Mouse (Mus musculus) embryo, embryonic 11.5 days (tissue): ENCODE results near the gene Ephb2.

Experiments used
- DNase-seq: peaks from one replicate; pipeline ENCODE4 v3.0.0-alpha.2; 2012; ENCODE audit warnings: low read depth, low spot score

Ephb2 gene

DNA sequence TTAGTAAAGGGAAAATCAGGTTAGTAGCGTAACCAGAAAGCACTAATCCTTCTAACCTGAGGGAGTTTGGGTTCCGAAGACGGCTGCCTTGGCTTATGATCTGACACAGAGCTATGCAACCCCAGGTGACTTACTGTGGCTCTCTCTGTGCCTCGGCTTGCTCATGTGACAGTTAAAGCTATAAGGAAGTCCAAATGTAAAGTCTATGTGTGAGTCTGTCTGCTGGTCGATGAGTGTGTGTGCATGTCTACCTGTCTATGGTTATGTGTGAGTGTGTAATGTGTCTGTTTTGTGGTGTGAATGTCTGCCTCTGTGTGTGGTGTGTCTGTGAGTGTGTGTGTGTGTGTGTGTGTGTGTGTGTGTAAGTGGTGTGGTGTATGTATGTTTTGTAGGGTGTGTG lies 33.8 kb downstream of the Ephb2 start:
- DNase-seq, result no peak

DNA sequence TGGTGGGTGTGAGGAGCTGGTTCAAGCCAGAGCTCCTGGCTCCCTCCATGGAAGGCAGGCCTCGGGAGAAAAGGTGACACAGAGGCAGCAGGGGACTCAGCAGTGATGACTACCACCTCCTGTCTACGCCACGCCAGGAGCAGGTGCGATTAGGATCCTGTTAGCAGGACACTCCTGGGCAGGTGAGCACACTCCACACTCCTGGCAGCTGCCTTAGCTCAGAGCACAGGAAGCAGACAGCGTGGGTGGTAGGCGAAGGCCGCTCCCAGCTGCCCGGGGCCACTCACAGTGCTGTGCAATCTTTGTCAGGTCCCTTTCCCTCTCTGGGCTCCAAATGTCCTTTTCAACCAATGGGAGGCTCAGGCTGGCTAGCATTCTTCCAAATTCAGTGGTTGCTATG lies 34.3 kb downstream of the Ephb2 start:
- DNase-seq, result no peak

- DNase-seq, result no peak
These were observed 35.4 kb downstream of the Ephb2 start for GRCm38 (mm10) chr4:136800366-136800765.

DNA sequence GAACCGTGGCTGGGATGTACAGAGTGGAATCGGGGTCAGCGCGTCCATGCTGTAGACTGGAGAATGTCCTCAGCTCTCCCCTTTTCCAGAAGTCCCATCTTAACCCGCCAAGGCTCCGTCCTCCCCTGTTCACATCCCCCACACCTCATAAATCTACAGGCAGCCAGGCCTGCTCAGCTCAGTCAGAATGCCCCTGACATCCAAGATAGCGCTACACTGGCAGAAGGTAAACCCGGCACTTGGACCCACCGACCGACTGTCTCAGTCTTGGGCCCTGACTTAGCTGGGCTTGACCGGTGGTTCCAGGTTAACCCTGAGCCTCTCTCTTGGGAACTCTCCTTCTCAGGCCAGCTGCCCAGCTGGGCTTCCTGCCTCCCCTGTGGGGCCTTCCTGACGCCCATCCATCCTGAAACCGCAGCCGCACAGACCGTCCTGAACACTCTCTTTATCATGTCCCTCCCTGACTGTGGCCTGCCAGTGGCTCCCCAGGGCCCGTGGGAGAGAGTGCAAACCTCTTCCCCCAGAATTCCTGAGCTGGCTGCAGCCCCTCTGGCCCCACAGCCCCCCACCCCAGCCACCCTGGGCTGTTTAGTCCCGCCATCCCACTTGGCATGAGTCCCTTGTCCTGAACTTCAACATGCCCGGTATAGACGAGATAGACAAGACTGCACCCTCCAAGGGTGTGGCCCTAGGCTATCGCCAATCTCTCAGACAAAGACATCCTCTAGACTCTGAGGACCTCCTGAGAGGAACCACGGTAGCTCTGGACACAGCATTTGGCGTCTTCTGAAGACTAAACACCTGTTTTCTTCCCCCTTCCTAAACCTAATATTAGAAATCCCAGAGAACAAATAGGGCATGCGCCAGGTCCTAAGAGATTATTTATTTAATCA lies 37.9 kb downstream of the Ephb2 start:
- no peak for DNase-seq

- DNase-seq, result no peak
These were observed 42.5 kb downstream of the Ephb2 start for GRCm38 (mm10) chr4:136793320-136793719.

GRCm38 (mm10) chr4:136789821-136790220 lies 46.0 kb downstream of the Ephb2 start:
- no peak for DNase-seq

- DNase-seq, result no peak
These were observed 48.4 kb downstream of the Ephb2 start for GRCm38 (mm10) chr4:136787357-136787756.

- no peak for DNase-seq
These were observed 49.1 kb downstream of the Ephb2 start for GRCm38 (mm10) chr4:136786453-136787276.

DNA sequence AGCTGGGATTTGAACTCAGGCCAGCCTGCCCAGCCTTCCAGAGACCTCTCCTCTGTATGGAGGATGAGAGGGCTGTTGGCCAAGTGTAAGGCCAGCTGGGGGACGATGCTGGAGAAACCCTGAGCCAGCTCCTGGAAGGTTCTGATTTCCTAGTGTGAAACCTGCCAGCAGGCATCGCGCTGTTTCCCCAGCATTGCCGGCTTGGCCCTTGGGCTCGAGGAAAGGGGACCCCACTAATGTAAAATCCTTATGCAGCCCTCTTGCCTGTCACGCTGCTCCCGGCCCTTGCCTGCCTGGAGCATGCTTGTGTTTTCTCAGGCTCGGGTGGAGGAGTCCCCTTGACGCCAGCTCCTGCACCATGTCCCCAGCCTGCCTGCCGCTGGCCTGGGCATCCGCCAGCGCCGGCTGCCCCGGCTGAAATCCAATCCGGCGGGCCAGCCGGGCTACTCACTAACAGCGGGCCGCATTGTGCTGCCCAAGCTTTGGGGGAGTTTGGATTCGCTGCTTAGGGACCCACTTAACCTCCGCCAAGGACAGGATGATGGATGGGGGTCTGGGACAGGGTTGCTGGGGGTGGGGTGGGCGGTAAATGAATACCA lies 52.1 kb downstream of the Ephb2 start:
- peak; percentile 64 for DNase-seq

- DNase-seq, result no peak
These were observed 53.2 kb downstream of the Ephb2 start for GRCm38 (mm10) chr4:136782579-136782925.

GRCm38 (mm10) chr4:136781868-136782578 lies 53.8 kb downstream of the Ephb2 start:
- no peak for DNase-seq

DNA sequence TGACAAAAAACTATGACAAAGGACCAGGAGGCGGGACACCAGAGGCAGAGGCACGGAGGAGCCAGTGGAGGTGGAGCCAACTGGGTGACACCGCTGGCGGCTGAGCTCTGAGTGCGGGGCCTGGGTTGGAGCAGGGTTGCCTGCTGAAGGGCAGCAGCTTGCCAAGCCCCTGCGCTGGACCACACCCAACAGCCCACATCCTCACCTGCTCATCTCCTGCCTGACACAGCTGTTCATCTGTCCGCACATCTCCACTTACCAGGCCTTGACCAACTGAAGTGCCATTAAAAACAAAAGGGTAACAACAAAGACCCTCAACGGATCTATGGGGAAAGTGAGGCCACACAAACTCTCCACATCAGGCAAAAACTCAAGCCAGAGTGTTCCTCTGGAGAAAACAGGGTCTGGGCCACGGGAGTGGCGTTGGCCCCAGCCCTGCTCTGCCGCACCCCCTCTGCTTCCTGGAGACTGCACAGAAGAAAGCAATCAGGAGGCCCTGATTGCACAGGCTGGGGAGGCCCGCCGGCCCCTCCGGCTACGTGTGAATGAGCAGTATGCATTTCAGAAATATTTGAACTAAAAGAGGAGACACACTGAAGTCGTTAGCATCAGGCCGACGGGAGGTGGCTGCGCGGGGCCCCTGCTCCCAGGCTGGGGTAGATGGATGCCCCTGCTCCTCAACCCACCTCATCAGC lies 55.4 kb downstream of the Ephb2 start:
- no peak for DNase-seq

DNA sequence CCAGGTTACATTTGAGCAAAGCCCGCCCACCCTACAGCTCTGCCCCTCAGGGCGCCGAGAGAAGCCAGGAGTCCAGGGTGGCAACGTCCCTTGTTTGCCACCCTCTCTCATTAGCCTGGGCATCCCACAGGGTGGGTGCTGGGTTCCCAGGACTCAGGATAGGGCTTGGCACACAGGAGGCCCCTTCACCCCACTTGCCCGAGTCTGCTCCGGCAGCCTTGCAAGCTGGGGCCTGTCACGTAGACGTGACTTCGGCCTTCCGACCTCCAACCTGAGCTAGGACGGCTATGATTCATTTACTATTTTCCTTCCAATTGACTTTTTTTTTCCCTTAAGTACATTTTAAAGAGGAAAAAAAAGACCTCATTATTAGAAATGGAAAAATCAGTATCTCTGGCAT lies 56.6 kb downstream of the Ephb2 start:
- DNase-seq, result no peak

DNA sequence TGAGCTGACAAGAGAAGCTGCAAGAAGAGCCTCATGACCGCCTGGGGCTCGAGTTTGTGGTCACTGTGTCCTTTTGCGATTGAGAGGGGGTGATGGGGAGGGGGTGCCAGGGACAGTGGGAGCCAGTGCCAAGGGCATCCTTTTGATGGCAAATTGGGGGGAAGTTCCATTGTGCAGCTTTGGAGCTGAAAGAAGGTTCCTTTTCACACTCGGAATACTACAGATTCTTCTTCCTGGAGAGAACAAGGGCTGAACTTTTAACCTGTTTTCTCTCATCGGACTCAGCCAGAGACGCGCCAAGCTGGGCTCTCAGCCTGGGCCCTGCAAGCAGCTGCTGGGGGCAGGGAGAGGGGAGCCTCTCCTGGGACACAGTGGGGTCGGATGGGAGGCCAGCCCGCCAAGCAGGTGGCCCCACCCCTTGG lies 59.3 kb downstream of the Ephb2 start:
- no peak for DNase-seq

DNA sequence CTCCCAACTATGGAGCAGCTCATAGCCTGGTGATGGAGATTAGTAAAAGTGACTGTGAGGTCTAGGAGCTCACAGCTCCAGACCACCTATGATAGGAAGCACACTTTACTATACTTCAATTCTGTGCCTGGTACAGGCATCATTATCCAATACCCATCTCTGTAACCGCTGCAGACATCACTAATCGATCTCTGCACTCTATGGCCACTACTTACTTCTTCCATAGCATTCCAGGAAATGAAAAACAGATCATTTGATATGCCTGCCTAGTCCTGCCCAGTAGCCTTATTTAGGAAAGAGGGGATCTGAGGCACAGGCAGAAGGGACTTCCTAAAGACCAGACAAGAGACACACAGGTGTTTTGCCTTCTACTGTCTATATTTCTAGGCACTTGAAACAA lies 59.9 kb downstream of the Ephb2 start:
- no peak for DNase-seq

DNA sequence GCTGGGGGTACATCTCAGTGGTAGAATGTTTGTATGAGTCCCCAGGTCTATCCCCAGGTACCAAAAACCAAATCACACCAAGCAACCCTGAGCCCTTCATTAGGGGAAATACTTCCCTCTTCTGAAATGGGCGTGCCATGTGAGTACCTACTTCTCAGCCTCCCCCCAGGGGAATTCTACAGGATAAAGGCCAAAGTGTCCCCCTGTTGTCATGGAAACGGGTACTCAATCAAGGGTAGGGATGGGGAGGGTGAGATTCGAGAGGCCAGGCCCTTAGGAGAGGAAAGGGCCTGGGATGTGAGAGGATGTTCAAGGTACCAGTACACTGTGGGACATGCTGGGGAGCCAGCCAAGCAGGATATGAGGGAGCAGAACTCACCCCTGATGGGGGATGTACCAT lies 61.6 kb downstream of the Ephb2 start:
- no peak for DNase-seq

DNA sequence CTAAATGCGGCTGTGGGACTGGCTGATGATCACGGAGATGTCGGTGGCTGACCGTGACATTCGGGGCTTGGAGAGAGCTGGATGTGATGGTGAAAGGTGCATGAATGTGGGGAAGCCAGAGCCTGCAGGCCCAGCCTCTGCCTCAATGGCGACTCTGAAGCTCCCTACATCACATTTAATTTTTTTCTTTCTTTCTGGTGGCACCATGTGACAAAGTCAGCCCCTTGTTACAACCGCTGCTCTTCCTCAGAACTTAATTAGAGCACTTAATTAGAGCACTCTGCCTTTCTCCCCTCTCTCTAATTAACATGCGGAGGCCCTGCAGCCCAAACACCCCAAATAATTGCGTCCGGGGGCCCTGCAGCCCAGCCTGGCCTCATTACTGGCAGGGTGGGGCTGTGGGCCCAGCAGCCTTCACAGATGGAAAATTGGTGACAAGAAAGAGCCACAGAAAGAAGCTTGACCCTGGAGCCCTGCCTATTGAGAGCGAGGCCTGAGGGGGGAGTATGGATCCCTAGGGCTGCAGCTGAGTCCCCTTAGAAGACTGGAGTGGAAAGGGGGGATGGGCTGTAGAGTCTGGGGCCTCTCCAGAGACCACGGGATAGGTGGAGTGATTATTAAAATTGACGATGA lies 62.7 kb downstream of the Ephb2 start:
- DNase-seq, result no peak

GRCm38 (mm10) chr4:136772318-136772717 lies 63.5 kb downstream of the Ephb2 start:
- no peak for DNase-seq

- DNase-seq, result no peak
These were observed 65.1 kb downstream of the Ephb2 start for GRCm38 (mm10) chr4:136770718-136771117.

- no peak for DNase-seq
These were observed 67.3 kb downstream of the Ephb2 start for GRCm38 (mm10) chr4:136768499-136768898.

- DNase-seq, result no peak
These were observed 70.7 kb downstream of the Ephb2 start for GRCm38 (mm10) chr4:136765080-136765479.
